Mouse (Mus musculus) E14TG2a.4 (cell line): ENCODE measurements around the gene Tgfbr3.

ENCODE experiments used
- H3K27me3 ChIP-seq: 2 replicates; pipeline ENCODE4 v1.6.1; 2014; ENCODE audit warnings: low read length, control low read depth; ENCODE audit not compliant: insufficient read depth
- H3K36me3 ChIP-seq: 2 replicates; pipeline ENCODE4 v1.6.1; 2014; ENCODE audit warnings: low read length, control low read depth; ENCODE audit not compliant: insufficient read depth
- H3K4me1 ChIP-seq: replicated peaks from 2 replicates; pipeline ENCODE4 v1.6.1; 2014; ENCODE audit warnings: low read depth, low read length, control low read depth
- H3K4me3 ChIP-seq: replicated peaks from 2 replicates; pipeline ENCODE4 v1.5.1; 2014; ENCODE audit warnings: mild to moderate bottlenecking, low read length
- H3K9me3 ChIP-seq: 2 replicates; pipeline ENCODE4 v1.6.1; 2014; ENCODE audit warnings: low read length, control low read depth
- CTCF ChIP-seq: conservative IDR thresholded peaks from 2 replicates; pipeline ENCODE4 v1.5.1; 2014; ENCODE audit warnings: low read length
- NANOG ChIP-seq: IDR thresholded peaks from 2 replicates; pipeline ENCODE4 v1.6.1; 2014; ENCODE audit warnings: borderline replicate concordance, low read length, mixed read lengths
- POU5F1 ChIP-seq: IDR thresholded peaks from 2 replicates; pipeline ENCODE4 v1.6.1; 2014; ENCODE audit warnings: low read length, borderline replicate concordance

The Tgfbr3 gene

GRCm38 (mm10) chr5:107171861-107172260 lies 117.6 kb downstream of the Tgfbr3 start:
- TF ChIP-seq POU5F1 (no peak), NANOG (no peak)
- H3K4me1 ChIP-seq = peaks cover 4% of the 10 kb centered on the region; the same call in 1 of the 2 replicates
- H3K9me3 ChIP-seq = no peaks in the 10 kb centered on the region
- no peaks in the 10 kb centered on the region for H3K36me3 ChIP-seq
- no peaks in the 10 kb centered on the region for H3K27me3 ChIP-seq
- no peak overlapping the region for H3K4me3 ChIP-seq

- peaks cover 4% of the 10 kb centered on the region; the same call in 1 of the 2 replicates for H3K4me1 ChIP-seq
- no peaks in the 10 kb centered on the region for H3K36me3 ChIP-seq
- H3K9me3 ChIP-seq = no peaks in the 10 kb centered on the region
- no peak for TF ChIP-seq NANOG
- TF ChIP-seq POU5F1 = no peak
- no peak for TF ChIP-seq CTCF
- H3K27me3 ChIP-seq = no peaks in the 10 kb centered on the region
- no peak overlapping the region for H3K4me3 ChIP-seq
These were observed 119.6 kb downstream of the Tgfbr3 start for GRCm38 (mm10) chr5:107169796-107170195.

GRCm38 (mm10) chr5:107167872-107168300 lies 121.5 kb downstream of the Tgfbr3 start:
- H3K4me1 ChIP-seq = peaks cover 4% of the 10 kb centered on the region; the same call in 1 of the 2 replicates
- no peaks in the 10 kb centered on the region for H3K36me3 ChIP-seq
- no peak overlapping the region for H3K4me3 ChIP-seq
- H3K9me3 ChIP-seq = no peaks in the 10 kb centered on the region
- TF ChIP-seq CTCF (no peak), NANOG (no peak), POU5F1 (no peak)
- no peaks in the 10 kb centered on the region for H3K27me3 ChIP-seq

GRCm38 (mm10) chr5:107167373-107167772 lies 122.1 kb downstream of the Tgfbr3 start:
- H3K4me1 ChIP-seq = peaks cover 4% of the 10 kb centered on the region; the same call in 1 of the 2 replicates
- H3K27me3 ChIP-seq = no peaks in the 10 kb centered on the region
- no peaks in the 10 kb centered on the region for H3K36me3 ChIP-seq
- H3K4me3 ChIP-seq = no peak overlapping the region
- TF ChIP-seq POU5F1 = no peak
- no peak for TF ChIP-seq CTCF
- TF ChIP-seq NANOG = no peak
- H3K9me3 ChIP-seq = no peaks in the 10 kb centered on the region

- no peak overlapping the region for H3K4me3 ChIP-seq
- H3K36me3 ChIP-seq = no peaks in the 10 kb centered on the region
- peaks cover 3% of the 10 kb centered on the region; the same call in 1 of the 2 replicates for H3K4me1 ChIP-seq
- no peaks in the 10 kb centered on the region for H3K9me3 ChIP-seq
- H3K27me3 ChIP-seq = no peaks in the 10 kb centered on the region
- TF ChIP-seq NANOG (no peak), CTCF (no peak), POU5F1 (no peak)
These were observed 122.6 kb downstream of the Tgfbr3 start for GRCm38 (mm10) chr5:107166659-107167370.

- H3K9me3 ChIP-seq = no peaks in the 10 kb centered on the region
- no peaks in the 10 kb centered on the region for H3K27me3 ChIP-seq
- TF ChIP-seq NANOG (no peak), POU5F1 (no peak), CTCF (no peak)
- H3K4me1 ChIP-seq = no peaks in the 10 kb centered on the region
- H3K36me3 ChIP-seq = no peaks in the 10 kb centered on the region
- no peak overlapping the region for H3K4me3 ChIP-seq
These were observed 123.7 kb downstream of the Tgfbr3 start for GRCm38 (mm10) chr5:107165734-107166133.

GRCm38 (mm10) chr5:107165271-107165670 lies 124.2 kb downstream of the Tgfbr3 start:
- Histone ChIP-seq H3K4me1 (no peaks in the 10 kb centered on the region), H3K27me3 (no peaks in the 10 kb centered on the region), H3K4me3 (no peak overlapping the region), H3K9me3 (no peaks in the 10 kb centered on the region), H3K36me3 (no peaks in the 10 kb centered on the region)
- no peak for TF ChIP-seq NANOG
- no peak for TF ChIP-seq POU5F1
- no peak for TF ChIP-seq CTCF

- Histone ChIP-seq H3K36me3 (no peaks in the 10 kb centered on the region), H3K27me3 (no peaks in the 10 kb centered on the region), H3K4me1 (no peaks in the 10 kb centered on the region), H3K4me3 (no peak overlapping the region), H3K9me3 (no peaks in the 10 kb centered on the region)
- TF ChIP-seq CTCF = no peak
- no peak for TF ChIP-seq NANOG
- TF ChIP-seq POU5F1 = no peak
These were observed 124.6 kb downstream of the Tgfbr3 start for GRCm38 (mm10) chr5:107164856-107165255.
